Mouse (Mus musculus): ENCODE results near the gene Ms4a6c. TPM values are rescaled to one million over a fixed set of nuclear protein-coding genes. Genes with fewer than 3 reads are reported as not detected.
"Not testable (repeated sequence)": the region's sequence is repeated elsewhere in the genome, so short reads cannot be mapped to it uniquely, and the experiment has no call there.

The Ms4a6c gene
- total RNA-seq (2021) = 1 to 10 TPM; 1.8 to 2.2 TPM
- long read RNA-seq, experiment 1, partial matches to known transcripts = 0 of 1 reads
- long read RNA-seq, experiment 1, other reads (novel, unspliced or antisense) = 0 of 1 reads
- long read RNA-seq, experiment 2, partial matches to known transcripts = 0 of 1 reads
- long read RNA-seq, experiment 2, other reads (novel, unspliced or antisense) = 0 of 1 reads

- intact Hi-C loops (cut with DNase I); DNase-seq (ENCODE audit: low spot score in 2 of 2): not testable (repeated sequence)
These were observed at the start of gene Ms4a6c for GRCm38 (mm10) chr19:11469215-11469614. TSS of gene Ms4a6c (plus strand) at chr19:11469366.

DNA sequence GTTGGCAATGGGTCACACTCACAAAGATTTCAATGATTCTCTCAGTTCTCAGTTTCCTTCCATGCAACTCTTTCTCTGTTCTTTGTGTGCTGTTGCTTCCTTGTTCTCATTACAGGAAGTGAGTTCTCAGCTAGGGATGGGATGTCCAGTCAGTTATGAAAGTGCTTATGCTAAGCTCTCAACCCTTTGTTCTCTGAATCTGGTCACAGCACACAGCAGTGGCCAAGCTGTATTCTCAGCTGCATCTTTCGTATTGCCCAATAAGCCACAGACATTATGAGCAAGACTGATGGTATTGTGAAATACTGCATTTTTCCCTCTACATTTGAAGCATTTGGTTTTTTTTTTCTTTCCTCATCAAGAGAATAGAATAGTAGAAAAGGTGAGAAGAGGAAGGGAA lies 38.0 kb upstream of the Ms4a6c start:
- DNase-seq (ENCODE audit: low spot score in 2 of 2); intact Hi-C loops (cut with DNase I): not testable (repeated sequence)

DNA sequence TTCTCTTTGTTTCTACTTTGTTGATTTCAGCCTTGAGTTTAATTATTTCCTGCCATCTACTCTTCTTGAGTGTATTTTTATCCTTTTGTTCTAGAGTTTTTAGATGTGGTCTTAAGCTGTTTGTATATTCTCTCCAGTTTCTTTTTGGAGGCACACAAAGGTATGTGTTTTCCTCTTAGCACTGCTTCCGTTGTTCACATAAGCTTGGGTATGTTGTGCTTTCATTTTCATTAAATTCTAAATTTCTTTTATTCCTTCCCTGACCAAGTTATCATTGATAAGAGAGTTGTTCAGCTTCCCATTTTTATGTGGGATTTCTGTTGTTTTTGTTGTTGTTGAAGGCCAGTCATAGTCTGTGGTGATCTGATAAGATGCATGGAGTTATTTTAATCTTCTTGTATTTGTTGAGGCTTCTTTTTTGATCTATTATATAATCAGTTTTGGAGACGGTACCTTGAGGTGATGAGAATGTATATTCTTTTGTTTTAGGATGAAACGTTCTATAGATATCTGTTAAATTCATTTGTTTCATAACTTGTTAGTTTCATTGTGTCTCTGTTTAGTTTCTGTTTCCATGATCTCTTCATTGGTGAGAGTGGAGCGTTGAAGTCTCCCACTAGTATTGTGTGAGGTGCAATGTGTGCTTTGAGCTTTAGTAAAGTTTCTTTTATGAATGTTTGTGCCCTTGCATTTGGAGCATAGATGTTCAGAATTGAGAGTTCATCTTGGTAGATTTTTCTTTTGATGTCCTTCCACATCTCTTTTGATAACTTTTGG lies 33.9 kb upstream of the Ms4a6c start:
- intact Hi-C loops (cut with DNase I) = no loop called here
- no peak for DNase-seq (ENCODE audit: low spot score in 2 of 2)

DNA sequence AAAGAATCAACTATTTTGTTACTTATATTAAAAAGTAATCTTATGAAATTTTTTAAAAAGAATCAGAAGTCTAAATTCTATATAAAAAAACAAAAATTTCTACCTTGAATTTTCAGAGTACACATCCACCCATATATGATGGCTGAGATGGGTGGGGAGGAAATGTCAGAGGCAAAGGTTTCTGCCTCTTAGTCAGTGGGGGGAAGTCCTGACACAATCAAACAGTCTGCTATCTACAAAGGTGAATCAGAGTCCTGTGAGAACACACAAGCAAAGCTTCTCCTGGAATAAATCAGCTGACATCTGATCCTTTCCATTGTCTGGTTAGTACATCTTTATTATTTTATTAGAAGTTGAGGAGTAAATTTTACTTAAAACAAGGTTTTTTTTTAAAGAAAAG lies 25.8 kb upstream of the Ms4a6c start, which contains the start of gene Ms4a4b:
TSS of gene Ms4a4b (plus strand) at position 216 of the 400 bp plus-strand sequence.
- intact Hi-C loops (cut with DNase I) = no loop called here

DNA sequence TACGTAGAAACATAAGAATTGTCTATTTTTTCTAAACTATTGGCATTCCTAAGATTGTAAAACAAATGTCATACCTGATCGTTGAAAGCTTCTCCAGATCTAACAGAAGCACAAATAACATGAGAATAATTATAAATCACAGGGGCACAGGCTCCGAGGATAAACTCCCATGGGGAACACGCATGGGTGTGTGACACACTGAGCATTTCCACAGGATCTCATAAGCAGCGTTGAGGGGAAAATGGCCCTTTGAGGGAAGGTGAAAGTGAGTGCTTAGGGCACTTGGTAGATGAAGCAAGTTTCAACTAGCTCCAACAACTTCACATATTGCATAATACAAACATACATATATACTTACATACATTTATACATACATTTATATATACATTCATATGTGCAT lies 25.2 kb upstream of the Ms4a6c start:
- intact Hi-C loops (cut with DNase I) = no loop called here
- no peak for DNase-seq (ENCODE audit: low spot score in 2 of 2)

More for the DNA sequence above, 25.8 kb upstream of the Ms4a6c start, which contains the start of gene Ms4a4b:
- no peak for DNase-seq (ENCODE audit: low spot score in 2 of 2)

- no peak for DNase-seq (ENCODE audit: low spot score in 2 of 2)
- intact Hi-C loops (cut with DNase I) = no loop called here
These were observed 21.9 kb upstream of the Ms4a6c start for GRCm38 (mm10) chr19:11447238-11447637.

DNA sequence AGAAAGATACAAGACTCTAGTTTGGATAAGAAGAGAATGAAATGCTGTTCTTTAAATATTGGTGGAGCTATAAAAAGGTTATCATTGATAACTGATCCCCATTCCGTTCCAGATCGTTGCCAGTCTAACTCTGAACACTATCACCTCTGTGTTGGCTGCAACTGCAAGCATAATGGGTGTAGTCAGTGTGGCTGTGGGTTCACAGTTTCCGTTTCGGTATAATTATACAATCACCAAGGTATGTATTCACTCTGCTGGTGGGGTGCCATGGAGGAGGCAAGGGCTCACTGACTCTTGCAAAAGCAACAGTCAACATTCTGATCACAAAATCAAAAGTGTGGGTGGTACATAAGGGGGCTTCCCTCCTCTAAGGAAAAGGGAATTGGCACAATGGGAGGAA lies 10.1 kb upstream of the Ms4a6c start:
- DNase-seq (ENCODE audit: low spot score in 2 of 2); intact Hi-C loops (cut with DNase I): not testable (repeated sequence)

DNA sequence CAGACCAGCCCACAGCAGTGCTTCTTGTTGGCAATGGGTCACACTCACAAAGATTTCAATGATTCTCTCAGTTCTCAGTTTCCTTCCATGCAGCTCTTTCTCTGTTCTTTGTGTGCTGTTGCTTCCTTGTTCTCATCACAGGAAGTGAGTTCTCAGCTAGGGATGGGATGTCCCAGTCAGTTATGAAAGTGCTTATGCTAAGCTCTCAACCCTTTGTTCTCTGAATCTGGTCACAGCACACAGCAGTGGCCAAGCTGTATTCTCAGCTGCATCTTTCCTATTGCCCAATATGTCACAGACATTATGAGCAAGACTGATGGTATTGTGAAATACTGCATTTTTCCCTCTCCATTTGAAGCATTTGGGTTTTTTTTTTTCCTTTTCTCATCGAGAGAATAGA lies 4.4 kb upstream of the Ms4a6c start:
- intact Hi-C loops (cut with DNase I); DNase-seq (ENCODE audit: low spot score in 2 of 2): not testable (repeated sequence)

DNA sequence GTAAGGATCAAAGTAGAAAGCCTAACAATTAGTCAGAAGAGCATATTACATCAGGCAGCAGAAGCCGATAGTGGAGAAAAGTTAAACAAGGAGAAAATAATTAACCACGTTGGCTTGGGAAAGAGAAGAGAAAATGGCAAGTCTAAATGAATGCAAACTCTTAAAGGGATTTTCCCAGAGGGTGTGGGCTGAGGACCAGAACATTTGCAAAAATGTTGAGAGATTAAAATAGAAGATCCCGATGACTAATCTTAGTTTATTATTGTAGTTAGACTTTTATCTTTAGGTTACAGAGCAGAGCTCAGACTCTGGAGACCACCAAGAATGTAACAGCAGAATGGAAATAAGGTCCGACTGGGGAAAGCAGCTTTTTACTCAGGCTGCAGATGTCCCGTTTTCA lies 2.7 kb upstream of the Ms4a6c start:
- DNase-seq (ENCODE audit: low spot score in 2 of 2) = peak in 1 of 2 experiments; percentile 9
- intact Hi-C loops (cut with DNase I) = no loop called here

DNA sequence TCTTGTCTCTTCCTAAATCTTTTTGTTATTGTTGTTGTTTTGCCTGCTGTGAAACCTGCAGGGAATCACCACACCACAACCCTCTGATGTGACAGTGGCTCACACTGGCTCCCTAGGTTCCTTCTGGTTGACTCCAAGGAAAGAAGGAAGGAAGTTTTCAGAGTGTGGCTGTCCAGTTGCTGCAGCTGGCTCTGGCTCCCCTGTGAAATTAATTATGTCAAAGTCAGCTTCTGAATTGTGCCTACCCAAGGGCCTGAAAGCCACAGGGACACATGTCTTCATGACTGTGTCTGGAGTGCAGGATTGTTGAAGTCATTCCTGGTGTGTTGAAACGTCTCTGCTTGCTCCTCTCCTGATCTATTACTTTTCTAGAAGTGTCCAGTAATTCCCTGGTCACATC lies 805 bp upstream of the Ms4a6c start:
- intact Hi-C loops (cut with DNase I); DNase-seq (ENCODE audit: low spot score in 2 of 2): not testable (repeated sequence)

DNA sequence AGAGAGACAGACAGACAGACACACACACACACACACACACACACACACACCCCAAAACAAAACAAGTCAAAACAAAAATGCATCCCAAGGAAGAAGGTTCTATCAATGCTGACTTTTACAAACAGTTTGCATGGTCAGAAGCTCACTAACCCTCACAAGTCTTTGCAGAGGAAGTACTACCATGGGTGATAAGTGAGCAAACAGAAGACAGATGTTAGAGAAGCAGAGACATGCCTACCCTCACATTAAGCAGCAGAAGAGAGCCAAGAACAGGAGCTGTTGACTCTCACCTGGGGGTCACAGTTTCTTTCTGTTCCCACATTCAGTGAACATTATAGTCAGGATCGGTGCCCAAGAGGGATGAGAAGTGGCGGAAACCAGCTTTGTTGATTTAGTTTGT lies 10.5 kb downstream of the Ms4a6c start:
- intact Hi-C loops (cut with DNase I) = no loop called here
- DNase-seq (ENCODE audit: low spot score in 2 of 2) = no peak

DNA sequence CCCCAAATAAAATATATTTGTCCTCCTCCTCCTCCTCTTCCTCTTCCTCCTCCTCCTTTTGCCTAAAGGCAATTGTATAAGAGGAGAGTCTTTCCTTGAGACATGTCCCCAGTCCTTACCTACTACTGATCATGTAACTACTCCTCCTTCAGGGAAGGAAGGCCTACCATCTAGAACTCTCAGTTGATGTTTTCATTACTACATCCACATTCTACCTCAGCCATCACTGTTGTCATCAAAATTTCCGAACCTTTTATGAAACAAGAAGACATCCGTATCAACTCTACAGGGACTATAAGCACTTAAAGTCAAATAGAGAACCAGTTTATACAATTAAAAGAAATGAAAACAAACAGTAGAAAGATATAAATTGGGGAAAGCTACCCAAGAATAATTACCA lies 13.5 kb downstream of the Ms4a6c start:
- DNase-seq (ENCODE audit: low spot score in 2 of 2) = no peak
- intact Hi-C loops (cut with DNase I) = no loop called here

DNA sequence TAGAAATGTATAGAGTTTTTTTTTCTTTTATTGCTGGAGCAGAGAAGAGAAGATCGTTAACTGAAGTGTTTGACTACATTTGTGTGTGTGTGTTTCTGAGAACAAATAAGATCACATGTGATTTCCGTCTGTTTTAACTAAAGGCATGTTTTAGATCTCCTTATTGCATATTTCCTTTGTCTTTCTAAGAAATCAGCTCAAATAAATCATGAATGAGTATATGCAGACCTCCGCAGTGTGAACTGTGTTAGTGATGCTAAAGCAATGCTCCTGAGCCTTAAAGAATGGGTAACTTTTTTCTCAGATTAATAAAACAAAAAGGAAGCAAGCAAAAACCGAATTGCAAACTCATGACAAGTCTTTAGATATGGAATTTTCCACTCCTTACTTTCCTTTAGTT lies 14.8 kb downstream of the Ms4a6c start:
- DNase-seq (ENCODE audit: low spot score in 2 of 2) = no peak
- intact Hi-C loops (cut with DNase I) = no loop called here

DNA sequence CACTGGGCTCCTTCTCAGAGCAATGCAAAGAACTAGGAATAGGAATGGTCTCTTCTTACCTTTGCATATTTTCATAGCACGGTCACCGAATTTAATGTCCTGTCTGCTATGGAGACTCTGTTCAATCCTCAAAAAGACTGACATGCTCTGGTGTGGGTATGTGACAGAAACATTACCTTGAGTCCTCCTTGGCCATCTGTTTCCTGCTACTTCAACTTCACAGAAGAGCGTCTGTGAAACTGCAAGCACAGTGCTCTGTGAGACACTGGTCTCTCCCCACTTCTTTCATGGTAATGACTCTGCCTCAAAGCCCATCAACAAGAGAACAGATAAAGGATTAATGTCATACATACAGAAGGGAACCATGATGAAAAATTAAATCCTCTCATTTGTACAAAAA lies 15.2 kb downstream of the Ms4a6c start:
- DNase-seq (ENCODE audit: low spot score in 2 of 2) = no peak
- intact Hi-C loops (cut with DNase I) = no loop called here

- no peak for DNase-seq (ENCODE audit: low spot score in 2 of 2)
These were observed 16.1 kb downstream of the Ms4a6c start for GRCm38 (mm10) chr19:11485266-11485665.

DNA sequence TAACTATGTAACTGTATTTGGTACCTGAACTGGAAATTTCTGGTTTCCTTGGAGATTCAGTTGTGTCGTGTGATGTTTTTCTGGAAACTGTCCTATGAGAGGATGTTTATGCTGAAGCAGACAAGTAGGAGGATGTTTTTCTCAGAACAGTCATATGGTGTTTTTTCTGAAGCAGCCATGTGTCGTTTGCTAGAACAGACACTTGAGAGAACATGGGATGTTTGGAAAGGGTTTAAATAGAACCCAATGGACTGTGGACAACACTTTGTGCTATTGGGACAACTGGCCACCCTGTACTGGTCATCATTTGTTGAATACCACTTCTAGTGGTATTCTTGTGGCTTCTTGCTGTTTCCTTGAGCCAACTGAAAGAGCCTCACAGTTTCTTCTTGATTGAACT lies 16.6 kb downstream of the Ms4a6c start, which contains the start of gene Gm8369:
TSS of gene Gm8369 (plus strand) at position 193 of the 400 bp plus-strand sequence.
- DNase-seq (ENCODE audit: low spot score in 2 of 2) = peak; percentile 15 to 63
- intact Hi-C loops (cut with DNase I) = no loop called here

More at GRCm38 (mm10) chr19:11485266-11485665, 16.1 kb downstream of the Ms4a6c start:
- intact Hi-C loops (cut with DNase I) = no loop called here

- intact Hi-C loops (cut with DNase I) = no loop called here
These were observed 17.4 kb downstream of the Ms4a6c start for GRCm38 (mm10) chr19:11486599-11486998.

DNA sequence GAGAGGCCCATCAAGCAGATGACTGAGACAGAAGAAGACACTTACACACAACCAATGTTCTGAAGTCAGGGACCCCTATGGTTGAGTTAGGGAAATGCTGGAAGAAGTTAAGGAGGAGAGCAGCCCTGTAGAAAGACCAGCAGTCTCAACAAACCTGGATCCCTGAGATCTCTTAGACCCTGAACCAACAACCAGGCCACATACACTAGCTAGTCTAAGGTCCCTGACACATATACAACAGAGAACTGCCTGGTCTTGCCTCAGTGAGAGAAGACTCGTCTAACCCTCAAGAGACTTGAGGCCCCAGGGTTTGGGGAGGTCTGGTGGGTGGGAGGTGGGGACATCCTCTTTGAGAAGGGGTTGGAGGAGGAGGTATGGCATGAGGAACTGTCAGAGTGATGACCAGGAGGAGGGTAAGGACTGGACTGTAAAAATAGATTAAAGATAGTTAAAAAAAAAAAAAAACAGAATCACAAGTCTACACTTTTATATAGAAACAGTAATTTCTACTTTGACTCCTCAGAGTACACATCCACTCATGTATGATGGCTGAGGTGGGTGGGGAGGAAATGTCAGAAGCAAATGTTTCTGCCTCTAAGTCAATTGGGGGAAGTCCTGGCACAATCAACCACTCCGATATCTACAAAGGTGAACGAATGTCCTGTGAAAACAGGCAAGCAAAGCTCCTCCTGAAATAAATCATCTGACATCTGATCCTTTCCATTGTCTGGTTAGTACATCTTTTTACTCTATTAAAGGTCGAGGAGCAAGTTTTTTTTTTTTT lies 22.4 kb downstream of the Ms4a6c start:
- DNase-seq (ENCODE audit: low spot score in 2 of 2) = no peak
- intact Hi-C loops (cut with DNase I) = no loop called here

More at GRCm38 (mm10) chr19:11486599-11486998, 17.4 kb downstream of the Ms4a6c start:
- no peak for DNase-seq (ENCODE audit: low spot score in 2 of 2)

DNA sequence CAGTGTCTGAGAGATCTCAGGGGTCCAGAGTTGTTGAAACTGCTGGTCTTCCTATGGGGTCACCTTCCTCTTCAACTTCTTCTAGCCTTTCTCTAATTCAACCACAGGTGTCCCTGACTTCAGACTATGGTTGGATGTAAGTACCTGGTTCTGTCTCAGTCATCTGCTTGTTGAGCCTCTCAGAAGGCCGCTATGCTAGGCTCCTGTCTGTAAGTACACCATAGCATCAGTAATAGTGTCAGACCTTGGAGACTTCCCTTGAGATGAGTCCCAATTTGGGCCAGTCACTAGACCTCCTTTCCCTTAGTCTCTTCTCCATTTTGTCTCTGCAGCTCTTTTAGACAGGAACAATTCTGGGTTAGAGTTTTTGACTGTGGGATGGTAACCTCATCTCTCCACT lies 23.5 kb downstream of the Ms4a6c start:
- DNase-seq (ENCODE audit: low spot score in 2 of 2) = no peak
- intact Hi-C loops (cut with DNase I) = no loop called here

- intact Hi-C loops (cut with DNase I) = no loop called here
- no peak for DNase-seq (ENCODE audit: low spot score in 2 of 2)
These were observed 25.4 kb downstream of the Ms4a6c start for GRCm38 (mm10) chr19:11494519-11494918.

Measured in left cerebral cortex, postnatal 14 days (tissue).